ENCODE assay signal across 8 mouse cellular contexts in genomic region chr5:149335563-149336238, GRCm38 (mm10).
DNase-seq lines count a peak whose midpoint lies in the region; ATAC-seq and TF ChIP-seq lines count a peak whose summit lies in the region.

No protein-coding gene starts in this region.

- no peaks in the 10 kb centered on the region for H3K36me3 ChIP-seq in ES-E14 (ENCODE audit: control insufficient read depth, insufficient read depth, low read length, poor library complexity, severe bottlenecking)
- no peaks in the 10 kb centered on the region for H3K36me3 ChIP-seq in forebrain, embryonic 15.5 days
- no peaks in the 10 kb centered on the region for H3K36me3 ChIP-seq in lung, embryonic 14.5 days (ENCODE audit: insufficient read depth)

- ATAC-seq in forebrain, embryonic 15.5 days (replicated peaks), result peak; percentile 88
- peak; percentile 79 for ATAC-seq in lung, embryonic 14.5 days (ENCODE audit: insufficient read depth)

- TF ChIP-seq POLR2A in olfactory bulb, adult 2 months (IDR thresholded peaks at IDR 0.05; ENCODE audit: insufficient read depth, low read depth, low read length), result no peak

- H3K4me2 ChIP-seq in forebrain, embryonic 15.5 days (replicated peaks), result no peak overlapping the region
- no peak overlapping the region for H3K4me2 ChIP-seq in lung, embryonic 14.5 days

- no peak overlapping the region for H3K27ac ChIP-seq in ES-E14 (ENCODE audit: insufficient read depth, low read depth, low read length, poor library complexity, severe bottlenecking)
- no peak overlapping the region; the same call in 1 of the 2 replicates for H3K27ac ChIP-seq in forebrain, embryonic 15.5 days (replicated peaks)
- peak overlapping the region; percentile 54 for H3K27ac ChIP-seq in layer of hippocampus, adult 2 months
- H3K27ac ChIP-seq in lung, embryonic 14.5 days (ENCODE audit: low read depth), result no peak overlapping the region
- H3K27ac ChIP-seq in olfactory bulb, adult 2 months (ENCODE audit: insufficient read depth, low read depth, low read length), result no peak overlapping the region

- peak; percentile 78 for DNase-seq in ES-E14 (ENCODE audit: low read depth, low spot score)
- DNase-seq in cerebellum, adult 11-12 months, result peak; percentile 76
- peak; percentile 89 for DNase-seq in heart, postnatal 4 days
- DNase-seq in layer of hippocampus, adult 2 months (ENCODE audit: low spot score in 2 of 2), result peak; percentile 76 to 88
- peak; percentile 92 for DNase-seq in lung, embryonic 14.5 days
- DNase-seq in testis, postnatal 14 days (ENCODE audit: low spot score), result peak; percentile 70

- no peak overlapping the region for H3K9ac ChIP-seq in ES-E14 (ENCODE audit: insufficient read depth, low read depth, low read length, poor library complexity, severe bottlenecking)
- no peak overlapping the region for H3K9ac ChIP-seq in forebrain, embryonic 15.5 days (replicated peaks)
- H3K9ac ChIP-seq in lung, embryonic 14.5 days, result no peak overlapping the region

- H3K4me3 ChIP-seq in ES-E14 (ENCODE audit: insufficient read depth in 1 of 2, low read depth in 1 of 2, low read length in 2 of 2, poor library complexity in 1 of 2, severe bottlenecking in 1 of 2), result no peak overlapping the region
- H3K4me3 ChIP-seq in forebrain, embryonic 15.5 days, result no peak overlapping the region
- H3K4me3 ChIP-seq in layer of hippocampus, adult 2 months, result no peak overlapping the region
- no peak overlapping the region for H3K4me3 ChIP-seq in lung, embryonic 14.5 days (ENCODE audit: low read depth, low read length)
- no peak overlapping the region for H3K4me3 ChIP-seq in olfactory bulb, adult 2 months (ENCODE audit: insufficient read depth, low read depth, low read length)

- 41% methylated on average over 21 of the region's 21 CpGs for WGBS in forebrain, embryonic 15.5 days
- 43% methylated on average over 21 of the region's 21 CpGs for WGBS in lung, embryonic 14.5 days
- 43% methylated on average over 21 of the region's 21 CpGs for WGBS in olfactory bulb, adult 2 months

- H3K4me1 ChIP-seq in ES-E14 (ENCODE audit: control insufficient read depth in 2 of 2, insufficient read depth in 2 of 2, low read length in 2 of 2, poor library complexity in 1 of 2), result peaks cover 0 to 4% of the 10 kb centered on the region in 2 experiments; a peak in 1 of 4 replicates
- H3K4me1 ChIP-seq in forebrain, embryonic 15.5 days, result peaks cover 22% of the 10 kb centered on the region
- H3K4me1 ChIP-seq in lung, embryonic 14.5 days (ENCODE audit: insufficient read depth), result peaks cover 11% of the 10 kb centered on the region; the same call in 1 of the 2 replicates
- H3K4me1 ChIP-seq in olfactory bulb, adult 2 months (ENCODE audit: control insufficient read depth, insufficient read depth, low read length), result peaks cover 18% of the 10 kb centered on the region

- no peaks in the 10 kb centered on the region for H3K27me3 ChIP-seq in forebrain, embryonic 15.5 days
- no peaks in the 10 kb centered on the region for H3K27me3 ChIP-seq in lung, embryonic 14.5 days (ENCODE audit: insufficient read depth, low read length)

- H3K9me3 ChIP-seq in ES-E14 (ENCODE audit: control insufficient read depth, insufficient read depth, low read depth, low read length), result no peaks in the 10 kb centered on the region; the same call in 1 of the 2 replicates
- H3K9me3 ChIP-seq in forebrain, embryonic 15.5 days, result no peaks in the 10 kb centered on the region
- H3K9me3 ChIP-seq in lung, embryonic 14.5 days (ENCODE audit: low read depth, low read length), result no peaks in the 10 kb centered on the region

- in situ Hi-C loops in ES-E14 (cut with MboI; ENCODE audit: low sequenced_read_pairs in 2 of 2, unreplicated experiment in 2 of 2), result no loop called here

- TF ChIP-seq CTCF in layer of hippocampus, adult 2 months (conservative IDR thresholded peaks at IDR 0.05), result peak; percentile 96
- TF ChIP-seq CTCF in lung, embryonic 14.5 days (IDR thresholded peaks at IDR 0.05; ENCODE audit: low read depth), result peak; percentile 96
- peak; percentile 91 for TF ChIP-seq CTCF in olfactory bulb, adult 2 months (IDR thresholded peaks at IDR 0.05; ENCODE audit: insufficient read depth, low read depth, low read length)

TF ChIP-seq in ES-E14, 5 proteins besides CTCF, POLR2A, EP300 and RAD21:
- TF ChIP-seq ZNF384 (IDR thresholded peaks at IDR 0.05; ENCODE audit: low read depth, low read length) (no peak), MAFK (IDR thresholded peaks at IDR 0.05; ENCODE audit: insufficient read depth, low read depth, low read length) (no peak), ZC3H11A (IDR thresholded peaks at IDR 0.05; ENCODE audit: borderline replicate concordance, low read depth, low read length) (peak; percentile 63; the same call in 1 of the 2 replicates), CHD2 (IDR thresholded peaks at IDR 0.05; ENCODE audit: low read depth, low read length) (no peak)
